Mouse (Mus musculus) C2C12 (cell line): ENCODE data around the gene Cenpj.

Experiments
- CEBPB ChIP-seq: IDR thresholded peaks from one replicate; pipeline ENCODE4 v1.6.1; 2011; ENCODE audit warnings: low read depth, mild to moderate bottlenecking, control low read depth, moderate library complexity
- CTCF ChIP-seq: IDR thresholded peaks from one replicate; pipeline ENCODE4 v1.5.1; 2011; ENCODE audit not compliant: control insufficient read depth, insufficient read depth, insufficient read length
- FOSL1 ChIP-seq: IDR thresholded peaks from one replicate; pipeline ENCODE4 v1.8.0; 2011; ENCODE audit warnings: mild to moderate bottlenecking, low read length; ENCODE audit not compliant: poor library complexity, insufficient read depth, severe bottlenecking
- USF1 ChIP-seq: IDR thresholded peaks from one replicate; pipeline ENCODE4 v1.6.1; 2011; ENCODE audit warnings: low read depth, mild to moderate bottlenecking, control low read depth, moderate library complexity

DNA sequence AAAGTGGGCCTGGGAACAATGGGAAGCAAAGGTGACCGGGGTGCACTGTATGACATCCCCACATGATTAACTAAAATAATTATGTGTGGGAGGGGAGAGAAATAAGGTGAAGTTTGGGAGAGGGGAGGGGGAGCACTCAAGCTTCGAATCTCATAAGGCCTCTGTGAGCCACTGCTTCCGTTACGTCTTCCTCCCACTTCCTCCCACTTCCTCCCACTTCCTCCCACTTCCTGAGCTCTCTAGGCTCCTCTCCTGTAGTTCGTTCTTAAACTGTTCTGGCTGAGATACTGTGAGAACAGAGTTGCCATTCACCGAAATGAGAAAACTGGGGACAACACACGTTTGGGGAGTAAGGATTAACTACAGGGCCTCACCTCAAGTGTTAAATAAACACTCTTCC, 7.7 kb downstream of the Cenpj start:
- TF ChIP-seq CTCF (no peak), CEBPB (no peak), USF1 (no peak), FOSL1 (no peak)
